Mouse (Mus musculus): ENCODE data around the gene Fam107b. TPM values are rescaled to one million over a fixed set of nuclear protein-coding genes. Genes with fewer than 3 reads are reported as not detected.

Gene Fam107b
- total RNA-seq, 1 experiment = 15.0 TPM

- H3K36me3 ChIP-seq (ENCODE audit: control insufficient read depth, insufficient read depth, low read length, poor library complexity, severe bottlenecking) = no peaks in the 10 kb centered on the region
- H3K9ac ChIP-seq (ENCODE audit: insufficient read depth, low read depth, low read length, poor library complexity, severe bottlenecking) = no peak overlapping the region
- TF ChIP-seq HCFC1 (IDR thresholded peaks at IDR 0.05; ENCODE audit: borderline replicate concordance, insufficient read depth, low read length) (no peak), CHD2 (IDR thresholded peaks at IDR 0.05; ENCODE audit: low read depth, low read length) (no peak), ZC3H11A (IDR thresholded peaks at IDR 0.05; ENCODE audit: borderline replicate concordance, low read depth, low read length) (no peak), ZNF384 (IDR thresholded peaks at IDR 0.05; ENCODE audit: low read depth, low read length) (no peak), MAFK (IDR thresholded peaks at IDR 0.05; ENCODE audit: insufficient read depth, low read depth, low read length) (no peak)
- in situ Hi-C loops (cut with MboI; ENCODE audit: low sequenced_read_pairs in 2 of 2, unreplicated experiment in 2 of 2) = no loop called here
- DNase-seq (ENCODE audit: low read depth, low spot score) = no peak
- H3K27ac ChIP-seq (ENCODE audit: insufficient read depth, low read depth, low read length, poor library complexity, severe bottlenecking) = no peak overlapping the region
- H3K9me3 ChIP-seq (ENCODE audit: control insufficient read depth, insufficient read depth, low read depth, low read length) = no peaks in the 10 kb centered on the region
- H3K4me1 ChIP-seq (ENCODE audit: control insufficient read depth in 2 of 2, insufficient read depth in 2 of 2, low read length in 2 of 2, poor library complexity in 1 of 2) = no peaks in the 10 kb centered on the region
- no peak overlapping the region for H3K4me3 ChIP-seq (ENCODE audit: insufficient read depth in 1 of 2, low read depth in 1 of 2, low read length in 2 of 2, poor library complexity in 1 of 2, severe bottlenecking in 1 of 2)
These were observed 205.8 kb downstream of the Fam107b start for GRCm38 (mm10) chr2:3776045-3776444.

GRCm38 (mm10) chr2:3777696-3778095, 207.4 kb downstream of the Fam107b start:
- in situ Hi-C loops (cut with MboI; ENCODE audit: low sequenced_read_pairs in 2 of 2, unreplicated experiment in 2 of 2) = no loop called here
- no peaks in the 10 kb centered on the region for H3K36me3 ChIP-seq (ENCODE audit: control insufficient read depth, insufficient read depth, low read length, poor library complexity, severe bottlenecking)
- no peak overlapping the region for H3K4me3 ChIP-seq (ENCODE audit: insufficient read depth in 1 of 2, low read depth in 1 of 2, low read length in 2 of 2, poor library complexity in 1 of 2, severe bottlenecking in 1 of 2)
- TF ChIP-seq ZC3H11A (IDR thresholded peaks at IDR 0.05; ENCODE audit: borderline replicate concordance, low read depth, low read length) = no peak
- no peak for TF ChIP-seq ZNF384 (IDR thresholded peaks at IDR 0.05; ENCODE audit: low read depth, low read length)
- TF ChIP-seq MAFK (IDR thresholded peaks at IDR 0.05; ENCODE audit: insufficient read depth, low read depth, low read length) = no peak
- TF ChIP-seq HCFC1 (IDR thresholded peaks at IDR 0.05; ENCODE audit: borderline replicate concordance, insufficient read depth, low read length) = no peak
- no peak for TF ChIP-seq CHD2 (IDR thresholded peaks at IDR 0.05; ENCODE audit: low read depth, low read length)
- DNase-seq (ENCODE audit: low read depth, low spot score) = no peak
- H3K9ac ChIP-seq (ENCODE audit: insufficient read depth, low read depth, low read length, poor library complexity, severe bottlenecking) = no peak overlapping the region
- H3K27ac ChIP-seq (ENCODE audit: insufficient read depth, low read depth, low read length, poor library complexity, severe bottlenecking) = no peak overlapping the region
- H3K9me3 ChIP-seq (ENCODE audit: control insufficient read depth, insufficient read depth, low read depth, low read length) = no peaks in the 10 kb centered on the region
- H3K4me1 ChIP-seq (ENCODE audit: control insufficient read depth in 2 of 2, insufficient read depth in 2 of 2, low read length in 2 of 2, poor library complexity in 1 of 2) = no peaks in the 10 kb centered on the region

DNA sequence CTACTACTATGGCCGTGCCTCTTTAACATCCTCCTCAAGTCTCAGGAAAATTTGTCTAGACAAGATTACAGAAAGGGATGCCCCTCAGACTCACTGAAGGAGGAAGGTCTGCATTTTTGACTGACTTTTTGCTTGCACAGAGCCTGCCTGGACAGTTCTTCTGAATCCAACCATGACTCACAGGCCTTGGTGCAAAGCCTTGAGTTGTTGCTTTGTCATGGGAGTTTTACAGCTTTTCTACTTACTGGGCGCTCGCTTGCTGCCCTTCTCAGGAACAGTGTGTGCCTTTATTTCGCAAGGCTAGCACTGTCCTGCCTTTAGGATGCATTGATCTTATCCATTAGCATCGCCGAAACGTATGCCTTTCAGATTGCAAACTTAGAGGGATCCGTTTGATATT, 215.3 kb downstream of the Fam107b start:
- no peaks in the 10 kb centered on the region for H3K36me3 ChIP-seq (ENCODE audit: control insufficient read depth, insufficient read depth, low read length, poor library complexity, severe bottlenecking)
- no peak overlapping the region for H3K4me3 ChIP-seq (ENCODE audit: insufficient read depth in 1 of 2, low read depth in 1 of 2, low read length in 2 of 2, poor library complexity in 1 of 2, severe bottlenecking in 1 of 2)
- H3K27ac ChIP-seq (ENCODE audit: insufficient read depth, low read depth, low read length, poor library complexity, severe bottlenecking) = no peak overlapping the region
- no peak for DNase-seq (ENCODE audit: low read depth, low spot score)
- H3K9ac ChIP-seq (ENCODE audit: insufficient read depth, low read depth, low read length, poor library complexity, severe bottlenecking) = no peak overlapping the region
- 0 out of 4 replicates have a peak, but pooled peaks cover 1 to 2% of the 10 kb centered on the region in 2 experiments for H3K4me1 ChIP-seq (ENCODE audit: control insufficient read depth in 2 of 2, insufficient read depth in 2 of 2, low read length in 2 of 2, poor library complexity in 1 of 2)
- TF ChIP-seq HCFC1 (IDR thresholded peaks at IDR 0.05; ENCODE audit: borderline replicate concordance, insufficient read depth, low read length) = no peak
- no peak for TF ChIP-seq ZC3H11A (IDR thresholded peaks at IDR 0.05; ENCODE audit: borderline replicate concordance, low read depth, low read length)
- TF ChIP-seq MAFK (IDR thresholded peaks at IDR 0.05; ENCODE audit: insufficient read depth, low read depth, low read length) = no peak
- no peak for TF ChIP-seq ZNF384 (IDR thresholded peaks at IDR 0.05; ENCODE audit: low read depth, low read length)
- no peak for TF ChIP-seq CHD2 (IDR thresholded peaks at IDR 0.05; ENCODE audit: low read depth, low read length)
- no peaks in the 10 kb centered on the region for H3K9me3 ChIP-seq (ENCODE audit: control insufficient read depth, insufficient read depth, low read depth, low read length)
- in situ Hi-C loops (cut with MboI; ENCODE audit: low sequenced_read_pairs in 2 of 2, unreplicated experiment in 2 of 2) = no loop called here

GRCm38 (mm10) chr2:3787752-3788423, 217.6 kb downstream of the Fam107b start:
- no peaks in the 10 kb centered on the region for H3K9me3 ChIP-seq (ENCODE audit: control insufficient read depth, insufficient read depth, low read depth, low read length)
- H3K4me1 ChIP-seq (ENCODE audit: control insufficient read depth in 2 of 2, insufficient read depth in 2 of 2, low read length in 2 of 2, poor library complexity in 1 of 2) = 0 out of 4 replicates have a peak, but pooled peaks cover 1 to 2% of the 10 kb centered on the region in 2 experiments
- no peak for TF ChIP-seq ZNF384 (IDR thresholded peaks at IDR 0.05; ENCODE audit: low read depth, low read length)
- no peak for TF ChIP-seq ZC3H11A (IDR thresholded peaks at IDR 0.05; ENCODE audit: borderline replicate concordance, low read depth, low read length)
- no peak for TF ChIP-seq CHD2 (IDR thresholded peaks at IDR 0.05; ENCODE audit: low read depth, low read length)
- TF ChIP-seq MAFK (IDR thresholded peaks at IDR 0.05; ENCODE audit: insufficient read depth, low read depth, low read length) = no peak
- no peak for TF ChIP-seq HCFC1 (IDR thresholded peaks at IDR 0.05; ENCODE audit: borderline replicate concordance, insufficient read depth, low read length)
- H3K36me3 ChIP-seq (ENCODE audit: control insufficient read depth, insufficient read depth, low read length, poor library complexity, severe bottlenecking) = no peaks in the 10 kb centered on the region
- no peak overlapping the region for H3K4me3 ChIP-seq (ENCODE audit: insufficient read depth in 1 of 2, low read depth in 1 of 2, low read length in 2 of 2, poor library complexity in 1 of 2, severe bottlenecking in 1 of 2)
- no peak overlapping the region for H3K9ac ChIP-seq (ENCODE audit: insufficient read depth, low read depth, low read length, poor library complexity, severe bottlenecking)
- H3K27ac ChIP-seq (ENCODE audit: insufficient read depth, low read depth, low read length, poor library complexity, severe bottlenecking) = no peak overlapping the region
- DNase-seq (ENCODE audit: low read depth, low spot score) = no peak
- in situ Hi-C loops (cut with MboI; ENCODE audit: low sequenced_read_pairs in 2 of 2, unreplicated experiment in 2 of 2) = no loop called here
